Mouse (Mus musculus) limb, embryonic 15.5 days (tissue): ENCODE measurements around the gene Rab3il1. TPM values are rescaled to one million over a fixed set of nuclear protein-coding genes. Genes with fewer than 3 reads are reported as not detected.

ENCODE experiments used
- ATAC-seq: fragments of 200-750 bp; cut with Nextera tagmentation; 2 replicates; pipeline ENCODE4 v1.8.0; 2017; ENCODE audit warnings: low read depth, moderate TSS enrichment; ENCODE audit not compliant: insufficient number of reproducible peaks, low FRiP score, low TSS enrichment
- H3K27ac ChIP-seq: fragments of 300-500 bp; sonication (generic); 2 replicates; pipeline ENCODE4 v1.5.1; 2015; ENCODE audit warnings: moderate library complexity, mild to moderate bottlenecking, inconsistent platforms
- H3K27me3 ChIP-seq: fragments of 300-500 bp; sonication (generic); 2 replicates; pipeline ENCODE4 v1.6.1; 2015; ENCODE audit warnings: inconsistent platforms
- H3K36me3 ChIP-seq: fragments of 300-500 bp; sonication (generic); 2 replicates; pipeline ENCODE4 v1.6.1; 2015; ENCODE audit warnings: inconsistent platforms
- H3K4me1 ChIP-seq: fragments of 300-500 bp; sonication (generic); 2 replicates; pipeline ENCODE4 v1.6.1; 2015; ENCODE audit warnings: inconsistent platforms
- H3K4me2 ChIP-seq: fragments of 300-500 bp; sonication (generic); 2 replicates; pipeline ENCODE4 v1.6.1; 2015; ENCODE audit warnings: mild to moderate bottlenecking, inconsistent platforms
- H3K4me3 ChIP-seq: fragments of 300-500 bp; sonication (generic); 2 replicates; pipeline ENCODE4 v1.5.1; 2015; ENCODE audit warnings: mild to moderate bottlenecking, inconsistent platforms
- H3K9ac ChIP-seq: fragments of 300-500 bp; sonication (generic); 2 replicates; pipeline ENCODE4 v1.6.1; 2015; ENCODE audit warnings: inconsistent platforms
- H3K9me3 ChIP-seq: fragments of 300-500 bp; sonication (generic); 2 replicates; pipeline ENCODE4 v1.6.1; 2016; ENCODE audit warnings: inconsistent platforms
- WGBS: fragments of 180-500 bp; shearing (Covaris S2); methylation state at CpG from one replicate; pipeline ENCODE4 v1.1.7; 2015; 5-methylcytosine and 5-hydroxymethylcytosine counted together
- polyA plus RNA-seq: library from polyadenylated mRNA; unstranded; fragments of >200 nt; fragmentation: Nextera tagmentation; extraction: Ambion mirVana; gene quantifications from 2 replicates; pipeline ENCODE4 v1.2.1, GENCODE M21; 2015

Rab3il1 gene
- polyA plus RNA-seq: 44.8 and 45.1 TPM in 2 replicates

- Histone ChIP-seq H3K9me3 (no peaks in the 10 kb centered on the region), H3K36me3 (no peaks in the 10 kb centered on the region), H3K4me3 (no peak within 1 kb of the TSS), H3K27me3 (no peaks in the 10 kb centered on the region), H3K27ac (no peak within 1 kb of the TSS), H3K4me1 (no peaks in the 10 kb centered on the region), H3K4me2 (no peak within 1 kb of the TSS), H3K9ac (no peak within 1 kb of the TSS)
- ATAC-seq: no peak
- 78% methylated on average over 7 of the region's 7 CpGs for WGBS
These were observed at the start of gene Rab3il1, which contains the start of gene Best1 for GRCm38 (mm10) chr19:10001206-10001969. Gene Rab3il1 (plus strand): TSS chr19:10001669. Gene Best1 (minus strand): TSS chr19:10001633.

GRCm38 (mm10) chr19:9952390-9952789 lies 49.1 kb upstream of the Rab3il1 start:
- Histone ChIP-seq H3K36me3 (no peaks in the 10 kb centered on the region), H3K27me3 (no peaks in the 10 kb centered on the region), H3K9ac (no peak overlapping the region), H3K9me3 (no peaks in the 10 kb centered on the region), H3K4me3 (no peak overlapping the region), H3K4me1 (peaks cover 17% of the 10 kb centered on the region), H3K4me2 (no peak overlapping the region), H3K27ac (no peak overlapping the region)
- no peak for ATAC-seq
- WGBS: 75% methylated on average over 3 of the region's 3 CpGs

- no peak overlapping the region for H3K9ac ChIP-seq
- H3K27me3 ChIP-seq: no peaks in the 10 kb centered on the region
- no peak for ATAC-seq
- H3K27ac ChIP-seq: no peak overlapping the region
- peaks cover 17% of the 10 kb centered on the region for H3K4me1 ChIP-seq
- no peak overlapping the region for H3K4me2 ChIP-seq
- H3K36me3 ChIP-seq: no peaks in the 10 kb centered on the region
- WGBS: 81% methylated on average over 3 of the region's 3 CpGs
- no peak overlapping the region for H3K4me3 ChIP-seq
- H3K9me3 ChIP-seq: no peaks in the 10 kb centered on the region
These were observed 48.6 kb upstream of the Rab3il1 start for GRCm38 (mm10) chr19:9952912-9953311.

GRCm38 (mm10) chr19:9954055-9954810 lies 47.2 kb upstream of the Rab3il1 start:
- Histone ChIP-seq H3K4me1 (peaks cover 17% of the 10 kb centered on the region), H3K4me3 (no peak overlapping the region), H3K36me3 (no peaks in the 10 kb centered on the region), H3K27me3 (no peaks in the 10 kb centered on the region), H3K9ac (no peak overlapping the region), H3K27ac (peak overlapping the region; percentile 90), H3K4me2 (peak overlapping the region; percentile 35), H3K9me3 (no peaks in the 10 kb centered on the region)
- 10% methylated on average over 7 of the region's 7 CpGs for WGBS
- ATAC-seq: peak; percentile 90

- WGBS: 38% methylated on average over 5 of the region's 5 CpGs
- Histone ChIP-seq H3K4me2 (peak overlapping the region; percentile 35), H3K27me3 (no peaks in the 10 kb centered on the region), H3K9me3 (no peaks in the 10 kb centered on the region), H3K4me3 (no peak overlapping the region), H3K27ac (peak overlapping the region; percentile 90), H3K4me1 (peaks cover 17% of the 10 kb centered on the region), H3K9ac (no peak overlapping the region), H3K36me3 (no peaks in the 10 kb centered on the region)
- ATAC-seq: peak; percentile 48
These were observed 46.7 kb upstream of the Rab3il1 start for GRCm38 (mm10) chr19:9954811-9955202.

- Histone ChIP-seq H3K4me1 (peaks cover 17% of the 10 kb centered on the region), H3K27ac (peak overlapping the region; percentile 90), H3K4me3 (no peak overlapping the region), H3K4me2 (no peak overlapping the region), H3K36me3 (no peaks in the 10 kb centered on the region), H3K27me3 (no peaks in the 10 kb centered on the region), H3K9ac (no peak overlapping the region), H3K9me3 (no peaks in the 10 kb centered on the region)
- 69% methylated on average over 1 of the region's 1 CpGs for WGBS
- no peak for ATAC-seq
These were observed 46.0 kb upstream of the Rab3il1 start for GRCm38 (mm10) chr19:9955438-9955837.

- H3K36me3 ChIP-seq: no peaks in the 10 kb centered on the region
- 74% methylated on average over 4 of the region's 4 CpGs for WGBS
- no peaks in the 10 kb centered on the region for H3K9me3 ChIP-seq
- no peak for ATAC-seq
- no peak overlapping the region for H3K4me3 ChIP-seq
- H3K27me3 ChIP-seq: no peaks in the 10 kb centered on the region
- H3K4me1 ChIP-seq: peaks cover 17% of the 10 kb centered on the region
- H3K4me2 ChIP-seq: no peak overlapping the region
- no peak overlapping the region for H3K9ac ChIP-seq
- no peak overlapping the region for H3K27ac ChIP-seq
These were observed 44.7 kb upstream of the Rab3il1 start for GRCm38 (mm10) chr19:9956624-9957388.

- H3K36me3 ChIP-seq: no peaks in the 10 kb centered on the region
- H3K4me1 ChIP-seq: peaks cover 17% of the 10 kb centered on the region
- H3K4me3 ChIP-seq: no peak overlapping the region
- no peak overlapping the region for H3K9ac ChIP-seq
- H3K9me3 ChIP-seq: no peaks in the 10 kb centered on the region
- ATAC-seq: no peak
- no peak overlapping the region for H3K27ac ChIP-seq
- no peaks in the 10 kb centered on the region for H3K27me3 ChIP-seq
- no peak overlapping the region for H3K4me2 ChIP-seq
- WGBS: 71% methylated on average over 5 of the region's 5 CpGs
These were observed 43.5 kb upstream of the Rab3il1 start for GRCm38 (mm10) chr19:9957965-9958364.

GRCm38 (mm10) chr19:9960769-9961168 lies 40.7 kb upstream of the Rab3il1 start:
- Histone ChIP-seq H3K27me3 (no peaks in the 10 kb centered on the region), H3K9ac (no peak overlapping the region), H3K27ac (no peak overlapping the region), H3K36me3 (no peaks in the 10 kb centered on the region), H3K9me3 (no peaks in the 10 kb centered on the region), H3K4me2 (no peak overlapping the region), H3K4me3 (no peak overlapping the region), H3K4me1 (no peaks in the 10 kb centered on the region)
- 75% methylated on average over 5 of the region's 5 CpGs for WGBS
- no peak for ATAC-seq

GRCm38 (mm10) chr19:9964205-9964916 lies 37.1 kb upstream of the Rab3il1 start:
- Histone ChIP-seq H3K4me2 (no peak overlapping the region), H3K4me3 (no peak overlapping the region), H3K4me1 (peaks cover 3% of the 10 kb centered on the region; the same call in 1 of the 2 replicates), H3K27me3 (no peaks in the 10 kb centered on the region), H3K36me3 (no peaks in the 10 kb centered on the region), H3K27ac (no peak overlapping the region), H3K9ac (no peak overlapping the region), H3K9me3 (no peaks in the 10 kb centered on the region)
- no peak for ATAC-seq
- WGBS: 20% methylated on average over 7 of the region's 7 CpGs

GRCm38 (mm10) chr19:9966096-9966867 lies 35.2 kb upstream of the Rab3il1 start:
- ATAC-seq: no peak

More at GRCm38 (mm10) chr19:9966096-9966867, 35.2 kb upstream of the Rab3il1 start:
- peaks cover 3% of the 10 kb centered on the region; the same call in 1 of the 2 replicates for H3K4me1 ChIP-seq
- no peak overlapping the region for H3K9ac ChIP-seq
- H3K4me3 ChIP-seq: no peak overlapping the region
- no peaks in the 10 kb centered on the region for H3K36me3 ChIP-seq
- no peak overlapping the region for H3K4me2 ChIP-seq
- H3K27me3 ChIP-seq: no peaks in the 10 kb centered on the region
- 31% methylated on average over 2 of the region's 2 CpGs for WGBS
- no peak overlapping the region for H3K27ac ChIP-seq
- H3K9me3 ChIP-seq: no peaks in the 10 kb centered on the region
